Mouse (Mus musculus) urinary bladder, postnatal 25 days (tissue): ENCODE data around the gene Grm7.

Source experiments
- DNase-seq: peaks from one replicate; pipeline ENCODE4 v3.0.0; 2022; ENCODE audit warnings: low spot score

The Grm7 gene

DNA sequence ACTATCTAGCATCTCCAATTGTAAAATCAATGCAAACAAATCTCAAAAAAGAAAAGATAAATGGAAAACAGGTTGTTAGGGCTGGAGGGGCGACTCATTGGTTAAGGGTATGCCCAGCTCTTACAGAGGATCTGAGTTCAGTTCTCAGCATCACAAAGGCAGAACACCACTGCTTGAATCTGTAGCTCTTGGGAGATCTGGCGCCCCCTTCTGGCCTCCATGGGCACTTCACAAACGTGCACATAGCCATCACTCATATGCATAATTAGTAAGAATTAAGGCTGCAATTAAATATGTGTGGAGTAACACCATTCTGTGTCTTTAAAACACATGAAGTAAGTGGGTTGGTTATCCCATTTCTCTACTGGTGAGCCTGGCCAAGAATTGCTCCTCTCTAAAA is 914.1 kb downstream of the Grm7 start:
- DNase-seq: no peak

GRCm38 (mm10) chr6:111561347-111561746 is 916.0 kb downstream of the Grm7 start:
- DNase-seq: no peak

- no peak for DNase-seq
Observed at GRCm38 (mm10) chr6:111571471-111572088, 926.2 kb downstream of the Grm7 start.

DNA sequence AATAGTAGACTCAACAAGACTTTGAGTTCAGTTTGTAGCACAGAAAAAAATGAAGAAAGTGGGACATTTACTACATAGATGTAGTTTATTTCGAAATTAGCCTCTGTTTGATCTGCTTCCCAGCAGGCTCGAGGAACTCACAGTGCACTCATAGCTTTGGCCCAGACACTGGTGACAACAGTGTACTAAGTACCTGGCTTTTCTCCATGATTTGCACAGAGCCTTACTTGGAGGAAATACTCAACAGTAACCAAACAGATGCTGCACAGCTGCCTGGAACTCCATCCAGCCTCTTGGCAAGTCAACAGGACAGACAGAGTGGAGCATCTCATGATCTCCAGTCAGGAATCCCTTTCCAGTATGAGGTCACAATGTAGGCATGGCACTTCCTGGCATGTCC is 939.5 kb downstream of the Grm7 start:
- peak; percentile 23 for DNase-seq

- DNase-seq: no peak
Observed at GRCm38 (mm10) chr6:111587572-111587971, 942.2 kb downstream of the Grm7 start.

DNA sequence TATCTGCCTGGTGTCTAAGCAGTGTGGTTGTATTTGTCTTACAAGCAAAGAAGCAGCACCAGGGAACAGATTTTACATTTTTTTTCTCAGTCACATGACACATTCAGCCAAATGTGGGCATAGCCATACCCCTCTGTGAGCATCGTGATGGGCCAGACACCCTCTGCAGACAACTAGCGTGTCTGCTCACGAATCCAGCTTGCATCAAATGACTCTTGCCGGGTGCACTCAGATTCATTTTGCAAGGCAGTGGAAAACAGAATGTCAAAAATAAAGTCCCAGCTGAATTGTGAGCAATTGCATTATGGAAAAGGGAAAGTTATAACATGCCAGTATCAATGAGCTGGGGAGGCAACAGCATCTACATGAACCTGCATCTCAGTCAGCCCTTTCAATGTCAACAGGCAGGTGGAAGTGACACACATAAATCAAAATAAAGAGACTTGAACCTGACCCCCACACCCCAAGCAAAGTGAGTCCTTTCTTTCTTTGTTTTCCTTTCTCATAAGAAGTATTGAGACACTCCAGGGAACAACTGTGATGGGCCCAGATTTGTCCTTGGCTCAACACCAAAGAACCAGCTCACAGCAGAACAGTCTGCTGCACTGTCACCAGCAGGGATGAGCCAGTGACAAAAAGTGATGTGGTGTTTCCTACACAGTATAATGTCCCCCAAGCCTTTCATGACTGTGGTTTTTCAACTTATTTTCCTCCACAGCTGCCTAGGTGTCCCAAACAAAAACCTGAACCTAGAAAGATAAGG is 956.7 kb downstream of the Grm7 start:
- DNase-seq: no peak

- no peak for DNase-seq
Observed at GRCm38 (mm10) chr6:111610396-111610795, 965.0 kb downstream of the Grm7 start.

GRCm38 (mm10) chr6:111613834-111614233 is 968.5 kb downstream of the Grm7 start:
- DNase-seq: peak; percentile 2
